19 mouse cellular contexts compared by ENCODE assay signal in genomic region chr4:11869721-11870120, GRCm38 (mm10).
A peak's percentile ranks its signal among the peaks of the same experiment; 100 is the strongest.
DNase-seq lines count a peak whose midpoint lies in the region; ATAC-seq and TF ChIP-seq lines count a peak whose summit lies in the region.
"Had no signal": no experiment of that assay in that cellular context is flagged by ENCODE, and none has a peak within 500 bp of the region (broad histone marks: within the 10 kb centered on the region; RNA-seq: fewer than 3 reads in every experiment).

No protein-coding gene starts in this region.

- no peak overlapping the region for H3K4me3 ChIP-seq in gastrocnemius, adult 2 months
- H3K4me3 ChIP-seq in liver, postnatal 0 days (ENCODE audit: low read depth, low read length): no peak overlapping the region
- H3K4me3 ChIP-seq: hindbrain, embryonic 13.5 days; intestine, embryonic 15.5 days; neural tube, embryonic 12.5 days; stomach, embryonic 15.5 days had no signal

- H3K9ac ChIP-seq in liver, postnatal 0 days (replicated peaks): no peak overlapping the region
- H3K9ac ChIP-seq: hindbrain, embryonic 13.5 days; intestine, embryonic 15.5 days; neural tube, embryonic 12.5 days; stomach, embryonic 15.5 days had no signal

- H3K9me3 ChIP-seq in liver, postnatal 0 days (ENCODE audit: low read length): no peaks in the 10 kb centered on the region
- H3K9me3 ChIP-seq: hindbrain, embryonic 13.5 days; intestine, embryonic 15.5 days; neural tube, embryonic 12.5 days; stomach, embryonic 15.5 days had no signal

- TF ChIP-seq EP300 in liver, postnatal 0 days (IDR thresholded peaks at IDR 0.05; ENCODE audit: low read depth): no peak

- ATAC-seq in liver, postnatal 0 days: peak; percentile 77
- ATAC-seq: activated CD4-positive, CD25-positive, alpha-beta regulatory T cell, adult 4 months; intestine, embryonic 15.5 days had no signal

- H3K27ac ChIP-seq in gastrocnemius, adult 2 months: 0 out of 2 replicates have a peak overlapping the region, but pooled peaks have one; percentile 25
- peak overlapping the region; percentile 79 for H3K27ac ChIP-seq in liver, postnatal 0 days (ENCODE audit: low read depth)
- H3K27ac ChIP-seq: hindbrain, embryonic 13.5 days; intestine, embryonic 15.5 days; neural tube, embryonic 12.5 days; stomach, embryonic 15.5 days had no signal

- no peak overlapping the region for H3K4me2 ChIP-seq in liver, postnatal 0 days (ENCODE audit: low read depth, low read length)
- H3K4me2 ChIP-seq: hindbrain, embryonic 13.5 days; intestine, embryonic 15.5 days; neural tube, embryonic 12.5 days; stomach, embryonic 15.5 days had no signal

- no peak for DNase-seq in gastrocnemius, adult 2 months
- DNase-seq in gastrocnemius, postnatal 25 days: no peak
- peak; percentile 45 for DNase-seq in ovary, postnatal 36 days (ENCODE audit: low spot score)
- no peak for DNase-seq in ovary, postnatal 14 days (ENCODE audit: low spot score)
- DNase-seq in liver, postnatal 0 days: peak; percentile 53
- DNase-seq in lung, postnatal 4 days: peak; percentile 46 to 70
- no peak for DNase-seq in layer of hippocampus, postnatal 14 days (ENCODE audit: low spot score in 2 of 2)
- no peak for DNase-seq in right cerebral cortex, adult 2 months (ENCODE audit: low spot score in 2 of 2)
- DNase-seq: cerebellum, postnatal 36 days; kidney, postnatal 10 days; layer of hippocampus, adult 9-11 months; retina, postnatal 1 day; spleen, adult 18-20 months; thymus, postnatal 4 days had no signal

- WGBS in liver, postnatal 0 days (ENCODE audit: insufficient replicate concordance): 45% methylated on average over 5 of the region's 5 CpGs

- no peaks in the 10 kb centered on the region for H3K36me3 ChIP-seq in liver, postnatal 0 days (replicated peaks; ENCODE audit: insufficient read depth, low read length)
- H3K36me3 ChIP-seq: hindbrain, embryonic 13.5 days; intestine, embryonic 15.5 days; neural tube, embryonic 12.5 days; stomach, embryonic 15.5 days had no signal

- TF ChIP-seq CTCF in gastrocnemius, adult 2 months (IDR thresholded peaks at IDR 0.05): no peak
- no peak for TF ChIP-seq CTCF in liver, postnatal 0 days (IDR thresholded peaks at IDR 0.05; ENCODE audit: low read depth)

- peaks cover 14% of the 10 kb centered on the region for H3K4me1 ChIP-seq in liver, postnatal 0 days (ENCODE audit: insufficient read depth)
- H3K4me1 ChIP-seq: hindbrain, embryonic 13.5 days; neural tube, embryonic 12.5 days; stomach, embryonic 15.5 days had no signal

- intact Hi-C loops in gastrocnemius, adult 2 months (cut with DNase I): no loop called here

- H3K27me3 ChIP-seq in liver, postnatal 0 days (ENCODE audit: insufficient read depth, low read length): no peaks in the 10 kb centered on the region
- H3K27me3 ChIP-seq: hindbrain, embryonic 13.5 days; intestine, embryonic 15.5 days; neural tube, embryonic 12.5 days; stomach, embryonic 15.5 days had no signal

Comparison
In these comparisons a context has a peak if more than half of its experiments do, and no peak if none do; other contexts are left out.
1. DNase-seq: peak in ovary, postnatal 36 days (single experiment), liver, postnatal 0 days (single experiment) and lung, postnatal 4 days (2 of 2); none in gastrocnemius, adult 2 months (single experiment), gastrocnemius, postnatal 25 days (single experiment), ovary, postnatal 14 days (single experiment), layer of hippocampus, postnatal 14 days (0 of 2) and right cerebral cortex, adult 2 months (0 of 2).